Mouse (Mus musculus): ENCODE results near the gene BC028528. TPM values are rescaled to one million over a fixed set of nuclear protein-coding genes. Genes with fewer than 3 reads are reported as not detected.

Gene BC028528
- polyA plus RNA-seq (2015; fragmentation: Nextera tagmentation; extraction: Ambion mirVana), result 14.5 and 16.1 TPM in 2 replicates

DNA sequence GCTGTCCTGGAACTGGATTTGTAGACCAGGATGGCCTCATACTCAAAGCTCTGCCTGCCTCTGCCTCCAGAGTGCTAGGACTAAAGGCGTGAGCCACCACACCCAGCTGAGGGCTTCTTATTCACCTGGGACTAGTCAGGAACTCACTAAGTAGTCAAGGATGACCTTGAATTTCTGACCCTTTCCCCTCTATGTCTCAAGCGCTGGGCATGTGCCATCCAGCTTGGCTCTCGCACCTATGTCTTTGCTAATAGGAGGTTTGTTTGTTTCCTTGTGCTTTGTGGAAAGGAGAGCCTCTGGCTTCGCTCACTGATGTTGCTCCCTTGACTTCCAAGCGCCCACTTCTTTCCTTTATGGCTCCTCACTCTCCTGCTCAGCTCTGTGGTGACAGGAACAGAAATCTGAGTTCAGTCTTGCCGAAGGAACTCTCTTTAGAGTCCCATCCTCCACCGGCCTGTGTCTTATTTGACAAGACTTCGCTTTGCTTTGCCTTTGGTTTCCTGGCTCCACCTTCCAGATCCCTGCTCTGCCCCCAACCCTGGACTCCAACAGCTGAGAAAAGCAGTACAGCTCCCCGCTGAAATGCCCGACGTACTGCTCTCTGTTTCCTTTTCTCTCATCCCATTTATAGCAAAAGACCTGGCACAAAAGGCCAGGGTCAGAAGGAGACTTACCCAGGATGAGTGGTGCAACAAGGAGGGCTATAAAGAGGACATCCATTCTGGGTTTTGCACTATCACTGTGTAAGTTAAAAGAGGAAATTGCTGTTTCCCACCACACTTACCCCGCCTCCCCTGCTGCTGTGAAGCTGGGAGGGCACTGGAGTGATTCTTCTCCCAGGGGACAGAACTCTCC lies at the start of gene BC028528:
TSS of gene BC028528 (minus strand) at position 795 of the 855 bp plus-strand sequence.
- H3K9me3 ChIP-seq, result no peaks in the 10 kb centered on the region
- H3K27ac ChIP-seq, result peak within 1 kb of the TSS; percentile 75
- H3K4me3 ChIP-seq, result peak within 1 kb of the TSS; percentile 27
- H3K27me3 ChIP-seq, result no peaks in the 10 kb centered on the region
- no peaks in the 10 kb centered on the region for H3K36me3 ChIP-seq
- peak within 1 kb of the TSS; percentile 51 for H3K9ac ChIP-seq
- peaks cover 40% of the 10 kb centered on the region for H3K4me1 ChIP-seq
- H3K4me2 ChIP-seq (replicated peaks), result peak within 1 kb of the TSS; percentile 65
- ATAC-seq (ENCODE audit: low FRiP score, low read depth), result no peak
- WGBS, result 30% methylated on average over 12 of the region's 12 CpGs

DNA sequence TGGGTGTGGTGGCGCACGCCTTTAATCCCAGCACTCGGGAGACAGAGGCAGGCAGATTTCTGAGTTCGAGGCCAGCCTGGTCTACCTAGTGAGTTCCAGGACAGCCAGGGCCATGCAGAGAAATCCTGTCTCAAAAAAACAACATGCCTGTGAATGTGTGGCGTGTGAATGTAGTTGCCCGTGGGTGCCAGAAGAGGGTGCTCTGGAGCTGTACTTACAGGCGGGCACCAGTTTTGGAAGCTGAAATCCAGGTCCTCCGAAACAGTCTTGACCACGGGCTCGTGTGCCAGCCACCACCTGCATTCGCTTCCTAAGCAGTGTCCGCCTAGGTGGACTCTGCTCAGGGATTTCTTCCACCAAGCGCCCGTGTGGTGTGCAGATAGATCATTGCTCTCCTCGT lies 47.0 kb upstream of the BC028528 start:
- Histone ChIP-seq H3K4me3 (no peak overlapping the region), H3K27ac (no peak overlapping the region), H3K4me2 (replicated peaks) (no peak overlapping the region), H3K36me3 (peaks cover 91% of the 10 kb centered on the region), H3K4me1 (no peaks in the 10 kb centered on the region), H3K27me3 (no peaks in the 10 kb centered on the region), H3K9ac (no peak overlapping the region), H3K9me3 (no peaks in the 10 kb centered on the region)
- no peak for ATAC-seq (ENCODE audit: low FRiP score, low read depth)
- 94% methylated on average over 15 of the region's 15 CpGs for WGBS

DNA sequence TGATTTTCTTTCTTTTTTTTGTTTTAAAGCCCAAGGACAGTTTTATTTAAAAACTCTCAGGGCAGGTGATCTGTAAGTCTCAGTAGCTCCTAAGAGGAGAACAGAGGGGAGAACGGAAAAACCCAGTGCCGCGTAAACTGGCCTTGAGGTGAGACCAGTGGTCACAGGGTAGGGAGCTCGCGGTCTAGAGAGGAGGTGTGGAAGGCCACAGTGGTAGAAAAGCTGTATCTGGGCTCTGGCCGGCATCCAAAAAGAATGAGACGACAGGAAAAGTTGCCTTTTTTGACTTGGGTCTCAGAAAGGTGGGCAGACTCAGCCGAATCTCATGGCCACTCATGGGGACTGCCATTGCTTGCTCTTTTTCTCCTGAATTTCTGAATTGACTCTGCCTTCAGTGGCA lies 46.4 kb upstream of the BC028528 start:
- 98% methylated on average over 8 of the region's 8 CpGs for WGBS

GRCm38 (mm10) chr3:95934448-95934847 lies 42.6 kb upstream of the BC028528 start:
- WGBS, result 92% methylated on average over 1 of the region's 1 CpGs
- H3K9ac ChIP-seq, result no peak overlapping the region

More for the DNA sequence above, 46.4 kb upstream of the BC028528 start:
- no peak overlapping the region for H3K27ac ChIP-seq
- H3K27me3 ChIP-seq, result no peaks in the 10 kb centered on the region
- no peaks in the 10 kb centered on the region for H3K9me3 ChIP-seq
- no peak overlapping the region for H3K4me3 ChIP-seq
- H3K36me3 ChIP-seq, result peaks cover 93% of the 10 kb centered on the region
- no peaks in the 10 kb centered on the region for H3K4me1 ChIP-seq
- ATAC-seq (ENCODE audit: low FRiP score, low read depth), result no peak
- no peak overlapping the region for H3K4me2 ChIP-seq (replicated peaks)
- no peak overlapping the region for H3K9ac ChIP-seq

GRCm38 (mm10) chr3:95933111-95933750 lies 41.4 kb upstream of the BC028528 start:
- Histone ChIP-seq H3K27ac (no peak overlapping the region), H3K4me1 (peaks cover 12% of the 10 kb centered on the region), H3K36me3 (peaks cover 44% of the 10 kb centered on the region), H3K4me2 (replicated peaks) (no peak overlapping the region), H3K9ac (no peak overlapping the region), H3K9me3 (no peaks in the 10 kb centered on the region), H3K4me3 (no peak overlapping the region), H3K27me3 (no peaks in the 10 kb centered on the region)
- WGBS, result 93% methylated on average over 7 of the region's 7 CpGs
- no peak for ATAC-seq (ENCODE audit: low FRiP score, low read depth)

More at GRCm38 (mm10) chr3:95934448-95934847, 42.6 kb upstream of the BC028528 start:
- H3K4me3 ChIP-seq, result no peak overlapping the region
- ATAC-seq (ENCODE audit: low FRiP score, low read depth), result no peak
- H3K27me3 ChIP-seq, result no peaks in the 10 kb centered on the region
- H3K36me3 ChIP-seq, result peaks cover 56% of the 10 kb centered on the region
- H3K27ac ChIP-seq, result no peak overlapping the region
- H3K9me3 ChIP-seq, result no peaks in the 10 kb centered on the region
- peaks cover 12% of the 10 kb centered on the region for H3K4me1 ChIP-seq
- no peak overlapping the region for H3K4me2 ChIP-seq (replicated peaks)

DNA sequence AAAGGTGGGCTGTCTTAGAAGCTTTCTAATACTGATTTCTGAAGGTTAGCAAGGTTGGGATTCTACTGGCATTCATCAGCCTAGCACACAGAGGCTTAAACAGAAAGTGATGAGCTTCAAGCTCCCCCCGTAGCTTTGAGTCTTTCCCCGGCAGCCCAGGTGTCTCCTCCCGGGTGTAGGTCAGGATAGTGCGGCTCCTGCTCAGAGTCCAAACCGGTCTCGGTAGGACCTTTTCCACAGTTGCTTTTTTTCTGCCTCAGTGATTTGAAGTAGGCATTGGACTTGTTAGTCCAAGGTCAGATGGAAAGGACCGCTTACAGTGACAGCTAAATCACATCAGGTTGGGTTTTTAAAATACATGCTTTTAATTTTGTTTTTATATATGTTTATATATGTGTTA lies 40.8 kb upstream of the BC028528 start:
- ATAC-seq (ENCODE audit: low FRiP score, low read depth), result no peak
- Histone ChIP-seq H3K36me3 (peaks cover 37% of the 10 kb centered on the region), H3K4me3 (no peak overlapping the region), H3K9ac (no peak overlapping the region), H3K4me1 (peaks cover 12% of the 10 kb centered on the region), H3K27ac (no peak overlapping the region), H3K9me3 (no peaks in the 10 kb centered on the region), H3K27me3 (no peaks in the 10 kb centered on the region), H3K4me2 (replicated peaks) (peak overlapping the region; percentile 4; the same call in 1 of the 2 replicates)
- 92% methylated on average over 7 of the region's 7 CpGs for WGBS

- no peak overlapping the region for H3K9ac ChIP-seq
- H3K4me1 ChIP-seq, result peaks cover 12% of the 10 kb centered on the region
- WGBS, result 56% methylated on average over 1 of the region's 1 CpGs
- H3K4me3 ChIP-seq, result no peak overlapping the region
- peaks cover 33% of the 10 kb centered on the region for H3K36me3 ChIP-seq
- no peak overlapping the region for H3K27ac ChIP-seq
- H3K27me3 ChIP-seq, result no peaks in the 10 kb centered on the region
- ATAC-seq (ENCODE audit: low FRiP score, low read depth), result no peak
- no peaks in the 10 kb centered on the region for H3K9me3 ChIP-seq
- peak overlapping the region; percentile 4; the same call in 1 of the 2 replicates for H3K4me2 ChIP-seq (replicated peaks)
These were observed 40.4 kb upstream of the BC028528 start for GRCm38 (mm10) chr3:95932157-95932556.

DNA sequence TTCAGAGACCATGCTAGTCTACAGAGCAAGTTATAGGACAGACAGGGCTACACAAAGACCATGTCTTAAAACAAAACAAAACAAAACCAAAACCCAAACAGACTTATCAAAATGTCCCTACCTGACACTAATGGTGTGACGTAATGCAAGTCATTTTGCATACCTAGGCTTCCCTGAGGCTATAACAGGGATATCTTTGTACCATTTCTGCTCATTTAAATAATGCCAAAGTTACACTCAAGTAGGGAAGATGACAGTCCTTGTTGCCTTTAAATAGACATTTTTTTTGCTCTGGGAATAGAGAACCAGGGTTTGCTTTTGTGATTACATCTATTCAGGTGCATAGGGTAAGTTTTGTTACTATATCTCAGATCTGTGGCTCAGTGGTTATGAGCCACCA lies 39.7 kb upstream of the BC028528 start:
- Histone ChIP-seq H3K36me3 (peaks cover 26% of the 10 kb centered on the region), H3K4me3 (no peak overlapping the region), H3K9me3 (no peaks in the 10 kb centered on the region), H3K9ac (no peak overlapping the region), H3K4me2 (replicated peaks) (peak overlapping the region; percentile 74), H3K27me3 (no peaks in the 10 kb centered on the region), H3K27ac (no peak overlapping the region), H3K4me1 (peaks cover 12% of the 10 kb centered on the region)
- ATAC-seq (ENCODE audit: low FRiP score, low read depth), result no peak
- WGBS, result 80% methylated on average over 1 of the region's 1 CpGs

GRCm38 (mm10) chr3:95930471-95930789 lies 38.6 kb upstream of the BC028528 start:
- Histone ChIP-seq H3K27me3 (no peaks in the 10 kb centered on the region), H3K36me3 (peaks cover 23% of the 10 kb centered on the region), H3K4me1 (peaks cover 12% of the 10 kb centered on the region), H3K4me2 (replicated peaks) (peak overlapping the region; percentile 74), H3K9ac (peak overlapping the region; percentile 99), H3K27ac (peak overlapping the region; percentile 94), H3K9me3 (no peaks in the 10 kb centered on the region), H3K4me3 (peak overlapping the region; percentile 94)
- WGBS, result 1% methylated on average over 5 of the region's 5 CpGs
- no peak for ATAC-seq (ENCODE audit: low FRiP score, low read depth)

DNA sequence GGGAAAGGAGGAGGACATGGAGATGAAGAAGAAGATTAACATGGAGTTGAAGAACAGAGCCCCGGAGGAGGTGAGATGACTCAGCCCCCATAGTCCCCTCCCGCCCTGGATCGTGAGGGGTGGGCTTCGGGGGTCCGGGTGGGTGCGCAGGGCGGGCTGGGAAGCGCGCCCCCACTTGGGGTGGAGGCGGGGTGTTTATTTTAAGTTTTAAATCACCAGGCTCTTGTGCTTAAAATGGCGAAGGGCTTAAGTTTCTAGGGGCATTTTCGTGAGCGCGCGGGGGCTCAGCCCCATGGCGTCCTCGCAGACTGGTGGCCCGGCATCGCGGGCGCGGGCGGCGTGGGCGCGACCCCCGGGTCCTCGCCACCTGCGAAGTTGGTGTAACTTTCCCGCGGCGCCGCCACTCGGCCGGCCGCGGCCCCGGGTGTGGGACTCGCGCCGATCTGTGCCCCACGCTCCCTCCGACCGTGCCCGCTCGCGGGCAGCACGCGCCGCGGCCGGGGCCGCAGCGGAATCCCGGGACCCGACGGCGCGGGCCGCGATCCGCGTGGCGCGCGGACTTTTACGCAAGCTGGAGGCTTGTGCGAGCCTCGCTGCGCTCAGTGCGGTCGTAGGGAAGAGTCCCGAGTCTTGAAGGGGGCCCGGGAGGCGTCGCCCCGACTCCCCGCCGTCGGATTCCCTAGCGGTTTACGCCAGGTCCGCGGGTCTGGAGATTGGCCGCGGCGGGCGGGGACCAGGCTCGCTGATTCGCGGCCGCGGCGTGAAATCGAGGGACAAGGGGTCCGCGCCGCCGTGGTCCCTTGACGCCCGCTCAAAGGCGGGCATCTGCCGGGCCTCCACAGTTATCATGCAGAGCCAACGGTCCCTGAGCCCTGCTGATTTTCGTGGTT lies 38.0 kb upstream of the BC028528 start:
- H3K36me3 ChIP-seq, result peaks cover 17% of the 10 kb centered on the region
- H3K27me3 ChIP-seq, result no peaks in the 10 kb centered on the region
- no peak; the same call in 1 of the 2 replicates for ATAC-seq (ENCODE audit: low FRiP score, low read depth)
- WGBS, result under 1% methylated on average over 85 of the region's 105 CpGs
- peak overlapping the region; percentile 99 for H3K9ac ChIP-seq
- no peaks in the 10 kb centered on the region for H3K9me3 ChIP-seq
- H3K4me3 ChIP-seq, result peak overlapping the region; percentile 94
- peak overlapping the region; percentile 94 for H3K27ac ChIP-seq
- peak overlapping the region; percentile 74 for H3K4me2 ChIP-seq (replicated peaks)
- H3K4me1 ChIP-seq, result peaks cover 12% of the 10 kb centered on the region

GRCm38 (mm10) chr3:95928658-95929503 lies 37.1 kb upstream of the BC028528 start, which contains the start of gene Anp32e:
Gene Anp32e (plus strand): TSS chr3:95929246.
- Histone ChIP-seq H3K27me3 (no peaks in the 10 kb centered on the region), H3K9me3 (no peaks in the 10 kb centered on the region), H3K4me2 (replicated peaks) (peak within 1 kb of the TSS; percentile 74), H3K27ac (peak within 1 kb of the TSS; percentile 94), H3K4me3 (peak within 1 kb of the TSS; percentile 94), H3K36me3 (peaks cover 7% of the 10 kb centered on the region), H3K4me1 (peaks cover 12% of the 10 kb centered on the region), H3K9ac (peak within 1 kb of the TSS; percentile 99)
- WGBS, result under 1% methylated on average over 49 of the region's 49 CpGs
- ATAC-seq (ENCODE audit: low FRiP score, low read depth), result peak; percentile 100
